Mouse (Mus musculus) NIH3T3 (cell line): Measurements from ENCODE around the gene 9230112D13Rik.

Experiments used
- DNase-seq: peaks from one replicate; pipeline ENCODE4 v3.0.0-alpha.2; 2012; ENCODE audit warnings: low read depth

The 9230112D13Rik gene

DNA sequence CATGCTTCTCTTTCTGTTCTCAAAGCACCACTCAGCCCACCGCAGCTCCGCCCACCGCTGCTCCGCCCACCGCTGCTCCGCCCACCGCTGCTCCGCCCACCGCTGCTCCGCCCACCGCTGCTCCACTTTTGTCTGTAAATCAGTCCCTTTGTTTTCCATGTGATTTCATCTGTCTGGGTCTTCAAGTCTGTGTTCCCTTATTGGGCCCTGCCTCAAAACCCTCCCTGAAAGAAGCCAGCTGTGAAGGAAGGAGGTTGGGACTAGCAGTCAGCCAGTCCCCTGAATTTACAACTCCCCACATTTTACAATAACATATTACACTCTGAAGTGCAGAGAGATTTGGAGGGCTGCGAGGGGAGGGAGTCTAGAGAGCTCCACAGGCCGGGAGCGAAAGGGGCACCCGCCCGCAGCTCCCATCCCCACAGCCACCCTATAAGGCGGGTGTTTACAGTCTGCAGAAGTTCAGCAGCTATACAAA lies 18.1 kb upstream of the 9230112D13Rik start:
- no peak for DNase-seq

DNA sequence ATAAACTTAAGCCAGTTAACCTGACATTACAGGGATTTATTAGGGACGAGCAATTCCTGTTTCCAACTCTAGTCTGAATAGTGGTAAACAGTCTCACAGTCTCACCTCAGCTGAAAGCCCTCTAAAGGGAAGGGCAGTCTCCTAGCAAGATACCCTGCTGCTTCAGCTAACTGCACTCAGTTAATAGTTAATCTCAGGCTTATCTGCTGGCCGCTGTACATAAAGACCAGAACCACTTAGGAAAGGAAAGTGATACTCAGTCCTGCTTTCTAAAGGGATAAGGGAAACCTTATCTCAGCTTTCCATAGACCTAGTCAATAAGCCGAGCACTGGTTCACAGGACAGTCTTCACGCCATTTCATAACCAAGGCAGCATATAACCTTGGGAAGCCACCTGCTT lies 13.3 kb upstream of the 9230112D13Rik start:
- DNase-seq: no peak

DNA sequence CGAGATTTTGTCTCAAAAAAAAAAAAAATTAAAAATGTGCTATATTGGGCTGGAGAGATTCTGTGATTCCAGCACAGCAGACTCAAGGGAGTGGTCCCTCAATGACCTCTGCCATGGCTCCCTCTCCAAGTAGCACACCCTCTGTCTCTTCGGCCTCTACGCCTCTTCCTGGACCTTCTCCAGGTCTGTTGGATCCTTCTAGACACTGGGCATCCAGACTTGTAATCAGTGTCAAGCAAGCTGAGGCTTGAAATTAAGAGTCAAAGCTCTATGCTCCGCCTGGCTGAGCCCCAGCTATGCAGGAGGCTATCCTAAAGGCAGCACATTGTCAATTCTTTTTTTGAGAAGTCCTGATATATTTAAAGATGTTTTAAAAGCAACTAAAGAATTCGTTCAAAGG lies 10.9 kb upstream of the 9230112D13Rik start:
- DNase-seq: no peak

DNA sequence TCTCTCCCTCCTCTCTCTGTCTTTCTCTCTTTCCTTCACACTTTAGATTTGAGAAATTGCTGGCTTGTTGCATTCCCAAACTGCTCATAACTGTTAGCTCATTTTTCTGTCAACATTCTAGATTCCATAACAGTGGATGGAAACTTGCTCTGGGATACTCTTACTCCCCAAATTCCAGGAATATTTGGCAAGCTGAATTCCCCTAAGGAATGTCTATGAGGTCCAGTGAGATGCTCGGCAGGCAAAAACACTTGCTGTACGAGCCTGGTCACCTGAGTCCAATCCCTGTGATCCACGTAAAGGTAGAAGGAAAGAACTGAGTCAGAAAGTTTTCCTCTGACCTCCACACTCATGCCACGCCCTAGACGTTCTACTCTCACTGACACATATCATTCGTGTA lies 9.9 kb upstream of the 9230112D13Rik start:
- DNase-seq: peak; percentile 52

DNA sequence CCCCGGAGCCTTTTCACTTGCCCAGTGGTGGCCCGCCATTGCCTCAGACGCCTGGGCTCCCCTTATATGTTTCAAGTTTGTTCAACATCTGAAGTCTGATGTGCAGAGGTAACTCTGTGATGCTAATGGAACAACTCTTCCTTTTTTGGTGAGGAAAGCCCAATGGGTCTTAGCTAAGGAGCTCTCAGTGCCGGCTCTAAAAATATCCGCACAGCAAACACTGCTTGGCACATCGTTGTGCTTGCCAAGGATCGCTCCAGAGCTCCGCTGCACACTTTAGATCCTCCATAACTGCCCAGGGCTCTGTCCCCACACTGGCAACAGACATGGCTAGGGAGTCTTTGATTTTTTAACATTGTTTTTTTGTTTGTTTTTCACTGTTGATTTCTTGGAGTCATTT lies 6.2 kb upstream of the 9230112D13Rik start:
- no peak for DNase-seq

DNA sequence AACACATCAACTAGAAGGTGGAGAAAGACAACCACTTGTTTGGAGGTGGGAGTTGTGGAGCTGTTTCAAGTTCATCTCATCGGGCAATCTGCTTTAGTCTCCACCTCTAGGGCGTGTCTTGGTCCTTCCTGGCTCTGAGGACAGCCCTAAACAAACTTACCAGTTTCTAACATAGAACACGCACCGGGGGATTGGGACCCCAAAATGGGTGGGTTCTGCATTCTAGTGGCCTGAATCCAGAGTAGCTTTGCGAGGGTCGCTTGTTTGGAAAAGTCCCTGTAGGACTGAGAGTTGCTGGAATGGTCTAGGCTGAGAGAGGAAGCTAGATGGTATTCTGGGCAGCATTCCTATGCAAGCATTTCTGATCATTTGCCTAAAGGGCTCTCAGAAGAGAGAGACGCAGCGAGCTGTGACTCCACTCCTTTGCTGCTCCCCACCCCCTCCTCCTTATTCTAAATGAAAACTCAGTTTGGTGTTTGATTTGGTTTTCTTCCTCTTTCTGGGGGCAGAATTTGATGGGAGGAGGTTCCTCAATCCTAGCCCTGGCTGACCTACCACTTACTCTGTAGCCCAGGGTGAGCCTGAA lies 4.5 kb downstream of the 9230112D13Rik start:
- no peak for DNase-seq

DNA sequence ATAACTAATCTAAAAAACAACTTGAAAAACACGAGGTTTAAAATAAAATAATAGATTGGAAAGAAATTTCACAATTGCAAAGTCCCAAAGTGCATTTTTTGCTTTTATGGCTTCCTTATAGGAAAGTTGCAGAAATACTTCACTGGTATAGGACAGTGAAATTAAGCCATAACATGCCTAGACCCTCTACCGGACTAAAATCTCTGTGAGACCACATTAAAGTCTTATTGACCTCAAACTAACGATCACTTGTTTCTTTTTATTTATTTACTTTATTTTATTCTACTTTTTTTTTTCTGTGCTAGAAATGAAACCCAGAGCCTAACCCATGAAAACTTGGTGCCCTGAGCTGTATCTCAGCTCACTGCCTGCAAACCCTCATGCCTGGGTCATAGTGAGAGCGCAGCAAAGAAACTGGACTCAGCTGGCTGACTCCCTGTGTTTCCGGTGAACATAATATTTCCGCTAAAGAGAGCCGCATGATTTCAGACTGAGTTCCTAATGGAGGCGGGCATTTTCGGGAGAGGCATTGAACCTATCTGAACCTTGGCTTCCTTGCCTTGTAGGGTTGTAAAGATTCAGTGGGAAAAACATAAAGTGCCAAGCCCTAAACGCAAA lies 5.5 kb downstream of the 9230112D13Rik start:
- no peak for DNase-seq

DNA sequence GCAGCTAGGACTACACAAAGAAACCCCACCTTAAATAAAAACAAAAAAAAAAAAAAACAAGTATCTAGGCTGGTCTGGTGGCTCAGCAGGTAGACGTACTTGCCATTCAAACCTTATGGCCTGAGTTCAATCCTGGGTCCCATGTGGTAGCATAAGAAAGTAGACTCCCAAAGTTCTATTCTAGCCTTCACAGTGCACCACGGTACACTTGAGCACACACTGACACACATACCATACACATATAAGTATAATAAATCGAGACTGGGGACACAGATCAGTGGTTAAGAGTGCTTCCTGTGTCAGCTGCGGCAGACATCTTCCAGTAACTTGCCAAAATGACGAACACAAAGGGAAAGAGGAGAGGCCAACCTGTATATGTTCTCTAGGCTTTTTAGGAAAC lies 6.7 kb downstream of the 9230112D13Rik start:
- no peak for DNase-seq

DNA sequence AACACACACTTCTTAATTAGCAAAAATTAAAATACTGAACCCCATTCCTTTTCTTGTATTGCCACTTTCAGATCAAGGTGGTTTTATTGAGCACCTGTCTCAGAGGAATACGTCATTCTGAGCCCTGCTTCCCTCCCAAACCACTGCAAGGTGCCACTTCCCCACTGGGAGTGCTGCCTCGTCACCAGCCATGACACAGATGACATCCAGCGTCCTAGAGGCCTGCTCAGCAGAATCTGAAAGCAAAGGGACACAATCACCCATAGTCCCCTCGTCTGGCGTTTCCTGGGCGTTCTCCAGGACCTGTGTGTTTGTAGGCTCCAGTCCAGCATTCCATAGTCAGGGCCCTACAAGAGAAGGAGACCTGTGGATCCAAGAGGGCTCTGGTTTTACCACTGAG lies 8.5 kb downstream of the 9230112D13Rik start:
- no peak for DNase-seq

DNA sequence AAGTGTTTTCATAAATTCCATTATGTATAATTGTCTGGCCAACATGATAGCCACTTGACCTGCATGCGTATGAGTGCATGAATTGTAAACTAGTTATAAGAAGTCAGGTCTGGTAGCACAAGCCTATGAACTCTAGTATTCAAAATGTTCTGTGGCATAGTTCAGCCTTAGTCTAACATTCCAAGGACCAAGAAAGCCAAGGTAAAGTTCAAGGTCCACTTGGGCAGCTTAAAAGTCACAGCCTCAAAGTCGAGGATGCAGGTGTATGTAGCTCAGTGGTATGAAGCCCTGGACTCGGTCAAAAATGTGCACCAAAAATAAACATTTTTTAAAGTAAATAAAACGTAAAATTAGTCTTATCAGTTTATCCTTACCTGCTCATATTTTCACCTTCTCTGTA lies 10.0 kb downstream of the 9230112D13Rik start:
- DNase-seq: no peak

DNA sequence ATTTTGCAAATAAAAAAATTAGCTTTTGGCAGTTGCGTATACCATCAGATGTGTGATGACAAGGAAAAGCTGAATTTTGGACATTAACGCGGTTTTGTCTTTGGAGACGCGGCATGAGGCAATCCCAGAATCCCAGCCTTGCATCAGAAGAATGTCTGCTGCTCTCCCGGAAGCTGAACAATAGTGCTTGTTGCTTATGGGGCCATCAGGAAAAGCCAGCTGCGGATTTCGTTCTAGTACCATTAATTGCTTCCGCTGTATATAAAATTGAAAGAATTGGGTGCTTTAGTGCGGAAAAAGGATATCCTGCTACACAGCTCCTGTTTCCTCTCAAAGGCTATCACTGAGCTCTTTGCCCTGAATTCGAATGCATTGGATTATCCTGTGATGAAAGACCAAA lies 10.7 kb downstream of the 9230112D13Rik start:
- DNase-seq: no peak

DNA sequence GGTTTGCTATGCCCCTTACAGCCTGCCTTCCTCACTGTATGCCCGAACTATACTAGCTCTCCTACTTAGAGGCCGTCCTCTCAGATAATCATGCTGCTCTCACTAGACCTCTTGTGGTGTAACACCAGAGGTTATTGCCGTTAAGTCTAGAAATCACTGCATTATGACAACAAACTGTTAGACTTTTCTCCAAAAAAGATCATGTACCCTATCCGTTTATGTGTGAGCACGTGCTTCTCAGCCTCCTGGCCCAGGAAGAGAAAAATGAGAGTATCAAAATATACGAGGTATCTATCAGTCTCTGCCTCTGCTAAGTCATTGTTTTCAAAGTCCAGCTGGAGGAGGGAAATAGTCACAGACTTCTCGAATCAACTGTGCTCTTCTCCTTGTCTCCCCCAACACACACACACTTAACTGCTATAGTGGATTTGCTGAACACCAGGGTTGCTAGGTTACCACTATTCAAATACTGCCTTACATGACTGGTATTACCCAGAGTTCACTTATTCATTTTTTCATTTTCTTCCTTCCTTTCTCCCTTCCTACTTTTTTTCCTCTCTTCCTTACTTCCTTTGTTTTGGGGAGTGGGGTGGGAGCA lies 13.7 kb downstream of the 9230112D13Rik start:
- peak; percentile 18 for DNase-seq

DNA sequence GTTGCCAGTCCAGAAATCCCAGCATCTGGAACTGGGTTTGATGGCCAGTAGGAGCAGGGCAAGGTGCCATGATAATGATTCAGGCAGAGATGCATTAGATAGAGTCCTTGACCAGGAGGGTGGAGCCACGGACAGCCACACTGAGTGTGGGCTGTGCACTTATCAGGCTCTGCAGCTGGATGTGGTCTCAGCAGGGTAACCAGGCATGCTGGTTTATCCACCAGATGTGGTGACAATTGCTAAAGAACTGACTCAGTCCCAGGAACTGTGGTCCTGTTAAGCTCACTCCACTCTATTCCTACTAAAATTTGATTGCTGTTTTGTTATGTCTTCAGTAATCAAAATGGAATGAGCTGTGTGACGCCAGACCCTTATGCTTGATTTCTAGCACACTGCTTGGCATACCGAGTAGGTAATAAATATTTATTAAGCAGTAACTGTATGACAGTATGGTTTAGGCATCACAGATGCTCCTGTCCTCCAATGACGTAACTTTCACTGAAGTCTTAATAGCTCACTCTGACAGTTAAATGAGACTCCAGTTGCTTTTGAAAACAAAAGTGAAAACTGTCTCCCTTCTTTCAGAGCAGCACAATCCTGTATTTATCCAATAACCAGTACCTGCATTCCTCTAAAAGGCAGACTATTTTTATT lies 14.3 kb downstream of the 9230112D13Rik start:
- DNase-seq: peak; percentile 88

DNA sequence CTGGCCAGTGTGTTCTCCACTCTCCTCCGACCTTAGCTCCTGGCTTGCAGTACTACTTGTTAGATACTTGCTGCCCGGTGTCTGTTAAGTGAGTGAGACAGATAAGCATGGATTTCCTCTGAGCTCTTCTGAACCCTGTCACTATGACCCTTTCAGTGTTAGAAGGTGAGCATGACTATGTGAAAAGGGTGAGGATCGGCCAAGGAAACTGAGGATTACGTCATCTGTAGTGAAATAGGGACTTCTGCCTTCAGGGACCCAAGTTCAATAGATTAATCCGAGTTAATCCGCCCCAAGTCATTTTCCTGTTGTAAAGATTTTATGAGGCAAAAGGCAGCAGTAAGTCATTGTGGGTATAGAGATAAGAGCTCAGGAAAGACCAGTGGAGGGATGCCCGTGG lies 17.3 kb downstream of the 9230112D13Rik start:
- DNase-seq: no peak

DNA sequence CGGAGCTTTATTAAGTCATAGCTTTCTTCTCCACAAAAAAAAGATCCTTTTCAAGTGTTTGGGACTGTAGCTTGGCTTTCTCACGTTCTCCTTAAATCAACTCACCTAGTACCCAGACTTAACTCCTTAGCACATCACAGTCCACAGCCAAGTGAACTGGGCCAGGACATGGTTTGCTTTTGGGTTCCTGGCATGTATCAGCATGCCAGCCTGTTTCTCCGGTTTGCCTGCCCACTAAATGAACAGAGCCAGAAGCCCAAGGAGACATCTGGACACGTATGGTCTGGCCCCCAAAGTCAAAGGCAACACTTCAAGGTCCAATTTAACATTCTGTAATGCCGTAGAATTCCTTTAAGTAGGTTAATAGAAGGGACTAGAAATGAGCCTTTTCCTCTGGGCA lies 18.2 kb downstream of the 9230112D13Rik start:
- DNase-seq: no peak

DNA sequence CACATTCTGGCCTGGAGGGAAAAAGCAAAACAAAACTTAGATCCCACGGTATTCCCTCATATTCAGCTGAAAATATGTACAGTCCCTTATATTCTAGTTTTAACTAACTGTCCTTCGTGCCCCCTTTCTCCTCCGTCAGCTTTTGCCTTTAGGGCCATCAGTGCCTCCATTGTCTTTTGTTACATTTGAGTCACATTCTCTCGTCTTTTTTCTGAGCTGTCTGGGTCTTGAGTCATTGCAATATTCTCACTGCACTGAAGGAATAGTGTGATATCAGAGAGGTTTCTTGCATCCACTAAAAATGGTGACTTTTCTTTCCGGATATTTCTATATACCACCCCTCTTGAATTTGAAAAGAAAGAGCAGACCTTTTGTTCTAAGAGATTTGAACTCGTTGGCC lies 18.8 kb downstream of the 9230112D13Rik start:
- peak; percentile 29 for DNase-seq

DNA sequence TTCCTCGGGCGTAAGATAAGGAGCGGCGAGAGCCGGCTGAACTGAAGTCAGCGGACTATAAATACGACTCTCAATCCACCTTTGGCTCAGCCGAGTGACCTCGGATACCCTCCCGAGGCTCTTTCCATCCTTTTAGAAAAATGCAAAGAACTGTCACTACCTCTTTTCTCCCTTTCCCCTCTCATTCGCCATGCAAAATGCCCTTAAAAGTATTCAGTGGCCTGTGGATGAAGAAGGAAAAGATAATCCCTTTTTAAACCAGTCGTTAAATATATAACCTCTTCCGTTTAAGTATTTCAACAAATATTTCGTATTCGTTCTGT lies 19.3 kb downstream of the 9230112D13Rik start, which contains the start of gene Bmpr1a:
Bmpr1a (minus strand) TSS at position 17 of the 323 bp plus-strand sequence.
- DNase-seq: no peak

DNA sequence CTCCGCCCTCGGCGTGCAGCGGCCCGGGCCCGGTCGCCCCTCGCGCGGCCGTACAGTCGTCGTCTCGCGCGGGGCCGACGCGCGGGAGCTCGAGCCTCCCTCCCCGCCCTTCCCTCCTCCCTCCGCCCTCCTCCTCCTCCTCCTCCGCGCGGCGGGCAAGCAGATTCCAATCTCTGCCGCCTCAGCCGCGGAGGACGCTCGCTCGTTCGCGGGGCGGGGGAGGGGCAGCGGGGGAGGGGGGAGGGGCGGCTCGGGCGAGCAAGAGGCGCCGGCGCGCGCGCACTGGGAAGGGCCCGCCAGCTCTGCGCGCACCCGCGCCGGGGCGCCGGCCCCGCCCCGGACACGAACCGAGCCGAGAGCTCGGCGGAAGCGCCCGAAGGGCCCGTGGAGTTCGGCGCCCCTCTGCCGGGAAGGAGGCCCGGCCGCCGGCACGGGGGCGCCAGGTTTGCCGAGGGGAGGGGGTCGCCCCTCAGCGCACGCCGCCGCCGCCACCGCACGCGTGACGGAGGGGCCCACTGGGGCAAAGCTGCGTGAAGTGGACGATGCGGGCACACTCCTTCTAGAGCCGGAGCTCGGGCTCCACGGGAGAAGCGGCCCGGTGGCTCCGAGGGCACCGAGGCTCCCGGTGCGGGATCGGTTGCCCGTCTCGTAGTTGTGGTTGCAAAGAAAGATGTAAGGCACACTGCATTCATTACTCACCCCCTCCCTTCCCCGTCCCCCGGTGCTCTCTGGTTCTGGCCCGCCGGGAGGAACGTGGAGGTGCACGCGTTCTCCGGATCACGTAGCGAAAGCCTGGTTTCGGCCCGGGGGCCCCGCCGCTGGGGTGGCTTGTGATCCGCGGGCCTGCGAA lies 19.9 kb downstream of the 9230112D13Rik start:
- peak; percentile 93 for DNase-seq

DNA sequence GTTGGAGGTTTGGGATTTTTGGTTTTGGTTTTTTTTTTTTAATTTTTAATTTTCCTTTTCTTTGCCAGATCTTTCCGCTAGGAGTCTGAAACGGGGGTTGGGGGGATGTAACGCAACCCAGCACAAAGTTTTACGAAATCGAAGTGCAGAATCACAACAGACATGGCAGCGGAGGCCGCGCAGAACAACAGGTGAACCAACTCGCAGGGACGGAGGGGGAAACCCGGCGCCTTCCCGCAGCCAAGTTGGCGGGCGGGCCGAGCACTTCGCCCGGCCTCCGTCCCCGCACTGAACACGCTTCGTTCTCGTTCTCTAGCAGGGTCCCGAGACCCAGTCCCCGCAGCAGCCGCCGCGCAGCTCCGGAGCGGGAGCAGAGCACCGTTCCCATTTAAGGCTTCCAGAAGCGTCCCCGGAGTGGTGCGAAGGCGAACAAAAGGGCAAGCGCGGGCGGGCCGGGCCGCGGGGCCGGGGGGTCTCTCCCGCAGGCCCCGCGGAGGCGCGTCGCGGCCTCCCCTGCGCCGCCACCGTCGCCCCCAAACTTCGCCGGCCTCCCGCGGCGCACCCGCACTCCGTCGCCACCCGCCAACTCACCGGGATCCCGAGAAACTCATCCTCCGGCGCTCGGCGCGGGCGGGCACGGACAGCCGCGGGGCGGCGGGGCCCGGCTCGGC lies 20.7 kb downstream of the 9230112D13Rik start:
- peak; percentile 72 for DNase-seq

DNA sequence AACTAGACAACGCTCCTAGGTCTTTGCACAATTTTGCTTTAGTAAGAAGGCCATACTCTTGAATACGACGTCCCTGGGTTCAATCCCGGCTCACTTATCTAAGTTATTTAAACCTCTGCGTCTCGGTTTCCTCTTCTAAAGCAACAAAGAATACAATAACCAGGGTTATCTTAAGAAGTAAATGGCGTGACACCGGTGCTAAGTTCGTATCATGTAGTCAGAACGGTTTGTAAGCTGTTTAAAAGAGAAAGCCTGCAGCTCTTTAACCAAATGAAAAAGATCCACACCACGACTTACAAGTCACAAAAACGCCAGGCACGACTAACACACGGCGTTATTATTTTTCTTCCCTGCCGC lies 21.2 kb downstream of the 9230112D13Rik start:
- peak; percentile 25 for DNase-seq

DNA sequence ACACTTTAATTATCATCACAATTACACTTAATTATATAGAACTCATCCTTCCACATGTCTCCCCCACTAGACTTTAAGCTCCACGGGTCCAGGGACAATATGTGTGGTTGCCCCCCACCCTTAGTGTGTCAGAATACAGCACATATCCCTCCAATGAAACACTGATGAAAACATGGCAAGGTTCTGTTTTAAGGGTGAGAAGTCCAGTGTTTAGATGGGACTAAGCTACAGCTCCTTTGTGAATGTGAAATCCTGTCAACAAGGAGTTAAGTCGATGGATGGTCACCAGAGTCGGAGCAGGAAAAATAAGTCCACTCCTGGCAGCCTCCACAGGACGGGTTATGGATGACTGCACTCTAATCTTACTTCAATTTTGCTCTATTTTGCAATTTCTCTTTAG lies 22.3 kb downstream of the 9230112D13Rik start:
- peak; percentile 47 for DNase-seq

DNA sequence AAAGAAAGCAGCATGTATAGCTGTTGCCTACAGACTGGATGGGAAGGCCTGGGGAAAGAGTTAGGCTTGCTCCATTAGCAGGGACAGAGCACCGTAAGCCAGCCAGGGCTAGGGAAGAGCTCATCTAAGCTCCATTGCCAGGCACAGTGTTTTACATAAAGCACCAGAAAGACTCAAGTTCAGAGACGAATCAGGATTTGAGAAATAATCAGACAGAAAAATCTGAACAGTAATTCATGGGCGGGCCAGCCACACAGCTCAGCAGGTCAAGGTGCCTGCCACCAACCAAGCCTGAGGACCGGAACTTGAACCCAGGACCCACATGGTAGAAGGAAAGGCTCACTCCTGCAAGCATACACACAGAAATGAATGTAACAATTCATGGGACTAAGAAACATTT lies 22.9 kb downstream of the 9230112D13Rik start:
- no peak for DNase-seq
